In the genomic region with DNA sequence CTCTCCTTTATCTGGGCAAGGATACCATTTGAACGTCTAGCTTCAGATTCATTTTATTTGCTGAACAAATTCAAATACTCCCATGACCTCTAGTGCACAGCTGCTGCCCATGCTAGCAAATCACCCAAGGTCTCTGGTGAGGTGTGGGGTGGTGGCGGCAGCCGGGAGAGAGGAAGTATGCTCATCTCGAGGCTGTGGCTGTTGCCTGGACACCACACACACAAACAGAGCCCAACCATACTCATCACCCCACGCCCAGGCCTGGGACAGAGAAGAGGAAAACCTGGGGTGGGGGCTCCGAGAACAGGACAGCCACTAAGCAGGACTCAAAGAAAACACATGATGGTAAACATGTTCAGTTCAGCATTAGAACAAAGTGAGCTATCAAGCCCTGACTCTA, we compare ENCODE assay signal across 9 mouse cellular contexts. TPM values are rescaled to one million over a fixed set of nuclear protein-coding genes. Genes with fewer than 3 reads are reported as not detected.
DNase-seq lines count a peak whose midpoint lies in the region; ATAC-seq and TF ChIP-seq lines count a peak whose summit lies in the region.
"Had no signal": no experiment of that assay in that cellular context is flagged by ENCODE, and none has a peak within 500 bp of the region (broad histone marks: within the 10 kb centered on the region; RNA-seq: fewer than 3 reads in every experiment).

No protein-coding gene starts in this region.

- H3K9ac ChIP-seq in midbrain, embryonic 13.5 days (replicated peaks), result peak overlapping the region; percentile 8; the same call in 1 of the 2 replicates
- peak overlapping the region; percentile 0; the same call in 1 of the 2 replicates for H3K9ac ChIP-seq in liver, embryonic 13.5 days

- H3K4me1 ChIP-seq in midbrain, embryonic 13.5 days (replicated peaks), result peaks cover 12% of the 10 kb centered on the region; the same call in 1 of the 2 replicates
- no peaks in the 10 kb centered on the region for H3K4me1 ChIP-seq in midbrain, embryonic 10.5 days
- H3K4me1 ChIP-seq in heart, embryonic 10.5 days, result peaks cover 28% of the 10 kb centered on the region
- peaks cover 64% of the 10 kb centered on the region for H3K4me1 ChIP-seq in liver, embryonic 13.5 days (replicated peaks)
- peaks cover 11% of the 10 kb centered on the region for H3K4me1 ChIP-seq in cerebellum, adult 2 months (ENCODE audit: control insufficient read depth, insufficient read depth, low read length)

- no peak for TF ChIP-seq CTCF in cerebellum, adult 2 months (IDR thresholded peaks at IDR 0.05; ENCODE audit: borderline replicate concordance, insufficient read depth, low read depth, low read length)

- no peak for TF ChIP-seq POLR2A in cerebellum, adult 2 months (IDR thresholded peaks at IDR 0.05; ENCODE audit: borderline replicate concordance, insufficient read depth, low read length)

- no peaks in the 10 kb centered on the region for H3K27me3 ChIP-seq in midbrain, embryonic 13.5 days
- H3K27me3 ChIP-seq in midbrain, embryonic 10.5 days (ENCODE audit: low read depth, poor library complexity, severe bottlenecking), result no peaks in the 10 kb centered on the region
- no peaks in the 10 kb centered on the region for H3K27me3 ChIP-seq in heart, embryonic 10.5 days (ENCODE audit: insufficient read depth, poor library complexity, severe bottlenecking)
- no peaks in the 10 kb centered on the region for H3K27me3 ChIP-seq in liver, embryonic 13.5 days
- H3K27me3 ChIP-seq in cerebellum, adult 2 months (ENCODE audit: control insufficient read depth, insufficient read depth, low read length), result no peaks in the 10 kb centered on the region
- H3K27me3 ChIP-seq: Patski had no signal

- WGBS in midbrain, embryonic 13.5 days, result 75% methylated on average over 6 of the region's 6 CpGs
- WGBS in midbrain, embryonic 10.5 days, result 83% methylated on average over 6 of the region's 6 CpGs
- WGBS in heart, embryonic 10.5 days, result 37% methylated on average over 6 of the region's 6 CpGs
- WGBS in liver, embryonic 13.5 days (ENCODE audit: insufficient replicate concordance), result 38% methylated on average over 6 of the region's 6 CpGs
- WGBS in cerebellum, adult 2 months, result 54% methylated on average over 6 of the region's 6 CpGs

- intact Hi-C loops in left cerebral cortex, postnatal 4 days (cut with DNase I), result no loop called here

- ATAC-seq in midbrain, embryonic 13.5 days, result no peak
- ATAC-seq in liver, embryonic 13.5 days (ENCODE audit: low read depth), result 0 out of 2 replicates have a peak, but pooled peaks have one; percentile 15
- peak; percentile 88 for ATAC-seq in neutrophil, adult 5-6 weeks (ENCODE audit: extremely low read depth, insufficient number of reproducible peaks, low FRiP score, poor library complexity, severe bottlenecking)
- ATAC-seq: Patski had no signal

- DNase-seq in midbrain, embryonic 10.5 days (ENCODE audit: low spot score), result no peak
- peak; percentile 90 for DNase-seq in heart, embryonic 10.5 days (ENCODE audit: low spot score)
- DNase-seq in liver, embryonic 13.5 days, result no peak
- no peak for DNase-seq in cerebellum, adult 2 months
- no peak for DNase-seq in layer of hippocampus, postnatal 10 days (ENCODE audit: low spot score in 2 of 2)
- no peak for DNase-seq in left cerebral cortex, postnatal 4 days

- no peak overlapping the region for H3K27ac ChIP-seq in midbrain, embryonic 13.5 days
- no peak overlapping the region for H3K27ac ChIP-seq in midbrain, embryonic 10.5 days (replicated peaks)
- H3K27ac ChIP-seq in heart, embryonic 10.5 days, result peak overlapping the region; percentile 73
- peak overlapping the region; percentile 16; the same call in 1 of the 2 replicates for H3K27ac ChIP-seq in liver, embryonic 13.5 days
- no peak overlapping the region for H3K27ac ChIP-seq in cerebellum, adult 2 months (ENCODE audit: insufficient read depth, low read length)

- no peak overlapping the region for H3K4me3 ChIP-seq in midbrain, embryonic 13.5 days (replicated peaks)
- H3K4me3 ChIP-seq in midbrain, embryonic 10.5 days, result no peak overlapping the region
- H3K4me3 ChIP-seq in heart, embryonic 10.5 days, result peak overlapping the region; percentile 20
- H3K4me3 ChIP-seq in liver, embryonic 13.5 days (replicated peaks), result no peak overlapping the region
- no peak overlapping the region for H3K4me3 ChIP-seq in cerebellum, adult 2 months (replicated peaks; ENCODE audit: insufficient read depth, low read depth, low read length)

- no peak overlapping the region for H3K4me2 ChIP-seq in midbrain, embryonic 13.5 days (replicated peaks)
- H3K4me2 ChIP-seq in liver, embryonic 13.5 days, result 0 out of 2 replicates have a peak overlapping the region, but pooled peaks have one; percentile 2

- H3K36me3 ChIP-seq in midbrain, embryonic 13.5 days, result peaks cover 51% of the 10 kb centered on the region
- H3K36me3 ChIP-seq in midbrain, embryonic 10.5 days, result peaks cover 63% of the 10 kb centered on the region
- peaks cover 48% of the 10 kb centered on the region for H3K36me3 ChIP-seq in heart, embryonic 10.5 days
- H3K36me3 ChIP-seq in liver, embryonic 13.5 days, result peaks cover 68% of the 10 kb centered on the region

- H3K9me3 ChIP-seq in midbrain, embryonic 13.5 days, result no peaks in the 10 kb centered on the region
- no peaks in the 10 kb centered on the region for H3K9me3 ChIP-seq in midbrain, embryonic 10.5 days (replicated peaks)
- H3K9me3 ChIP-seq in heart, embryonic 10.5 days, result no peaks in the 10 kb centered on the region
- no peaks in the 10 kb centered on the region for H3K9me3 ChIP-seq in liver, embryonic 13.5 days (replicated peaks)

RNA-seq across cellular contexts. Expression of a gene that starts 11.5 kb away (rescaled TPM):
- 9.2 and 11.4 TPM in 2 replicates for polyA plus RNA-seq in midbrain, embryonic 13.5 days (2015; fragmentation: Nextera tagmentation; extraction: Ambion mirVana)
- 9.2 and 9.8 TPM in 2 replicates for polyA plus RNA-seq in midbrain, embryonic 10.5 days (2016; fragmentation: Nextera tagmentation; extraction: Ambion mirVana)
- polyA plus RNA-seq in heart, embryonic 10.5 days (2016; fragmentation: Nextera tagmentation; extraction: Ambion mirVana), result 8.7 and 16.0 TPM in 2 replicates
- polyA plus RNA-seq in liver, embryonic 13.5 days (2015; fragmentation: Nextera tagmentation; extraction: Ambion mirVana), result 5.7 and 7.1 TPM in 2 replicates
- 163 and 174 TPM in 2 replicates for total RNA-seq in neutrophil, adult 5-6 weeks (2017)
- 130 and 136 TPM in 2 replicates for polyA plus RNA-seq in cerebellum, adult 2 months (2012; rRNA removed)
- 100 to 1,000 TPM; 112 to 121 TPM for total RNA-seq in layer of hippocampus, postnatal 10 days (2021)
- total RNA-seq in left cerebral cortex, postnatal 4 days (2021), result 10 to 100 TPM; 87.9 to 89.1 TPM

RNA-seq across cellular contexts. Expression of a gene that starts 16.1 kb away (rescaled TPM):
- 3.8 and 3.9 TPM in 2 replicates for polyA plus RNA-seq in midbrain, embryonic 13.5 days (2015; fragmentation: Nextera tagmentation; extraction: Ambion mirVana)
- polyA plus RNA-seq in midbrain, embryonic 10.5 days (2016; fragmentation: Nextera tagmentation; extraction: Ambion mirVana), result 1.8 and 2.8 TPM in 2 replicates
- polyA plus RNA-seq in heart, embryonic 10.5 days (2016; fragmentation: Nextera tagmentation; extraction: Ambion mirVana), result 2.8 and 4.4 TPM in 2 replicates
- polyA plus RNA-seq in liver, embryonic 13.5 days (2015; fragmentation: Nextera tagmentation; extraction: Ambion mirVana), result 22.6 and 25.1 TPM in 2 replicates
- total RNA-seq in neutrophil, adult 5-6 weeks (2017), result 44.9 and 56.3 TPM in 2 replicates
- 45.2 and 47.9 TPM in 2 replicates for polyA plus RNA-seq in cerebellum, adult 2 months (2012; rRNA removed)
- total RNA-seq in layer of hippocampus, postnatal 10 days (2021), result 10 to 100 TPM; 13.9 to 18.5 TPM
- 10 to 100 TPM; 12.5 to 14.8 TPM for total RNA-seq in left cerebral cortex, postnatal 4 days (2021)

RNA-seq across cellular contexts. Expression of a gene that starts 37.6 kb away (rescaled TPM):
- 122 and 123 TPM in 2 replicates for polyA plus RNA-seq in midbrain, embryonic 13.5 days (2015; fragmentation: Nextera tagmentation; extraction: Ambion mirVana)
- 132 and 142 TPM in 2 replicates for polyA plus RNA-seq in midbrain, embryonic 10.5 days (2016; fragmentation: Nextera tagmentation; extraction: Ambion mirVana)
- polyA plus RNA-seq in heart, embryonic 10.5 days (2016; fragmentation: Nextera tagmentation; extraction: Ambion mirVana), result 105 and 118 TPM in 2 replicates
- polyA plus RNA-seq in liver, embryonic 13.5 days (2015; fragmentation: Nextera tagmentation; extraction: Ambion mirVana), result 77.8 and 83.4 TPM in 2 replicates
- 10.5 and 17.3 TPM in 2 replicates for total RNA-seq in neutrophil, adult 5-6 weeks (2017)
- polyA plus RNA-seq in cerebellum, adult 2 months (2012; rRNA removed), result 94.5 and 96.8 TPM in 2 replicates
- total RNA-seq in layer of hippocampus, postnatal 10 days (2021), result 10 to 100 TPM; 93.2 to 97.2 TPM
- 100 to 1,000 TPM in 1 of 2 experiments, 10 to 100 TPM in 1; 99.7 to 111 TPM for total RNA-seq in left cerebral cortex, postnatal 4 days (2021)

RNA-seq across cellular contexts. Expression of a gene that starts 43.1 kb away (rescaled TPM):
- polyA plus RNA-seq in midbrain, embryonic 13.5 days (2015; fragmentation: Nextera tagmentation; extraction: Ambion mirVana), result 6.8 and 7.6 TPM in 2 replicates
- polyA plus RNA-seq in midbrain, embryonic 10.5 days (2016; fragmentation: Nextera tagmentation; extraction: Ambion mirVana), result 1.7 and 2.3 TPM in 2 replicates
- 0.89 and 1.0 TPM in 2 replicates for polyA plus RNA-seq in heart, embryonic 10.5 days (2016; fragmentation: Nextera tagmentation; extraction: Ambion mirVana)
- polyA plus RNA-seq in liver, embryonic 13.5 days (2015; fragmentation: Nextera tagmentation; extraction: Ambion mirVana), result 0.08 and 0.10 TPM in 2 replicates
- total RNA-seq in neutrophil, adult 5-6 weeks (2017), result not detected in 2 replicates
- 177 and 182 TPM in 2 replicates for polyA plus RNA-seq in cerebellum, adult 2 months (2012; rRNA removed)
- 100 to 1,000 TPM; 280 to 313 TPM for total RNA-seq in layer of hippocampus, postnatal 10 days (2021)
- total RNA-seq in left cerebral cortex, postnatal 4 days (2021), result 100 to 1,000 TPM; 258 to 262 TPM

RNA-seq across cellular contexts. Expression of a gene that starts 43.5 kb away (rescaled TPM):
- 0.35 and 0.67 TPM in 2 replicates for polyA plus RNA-seq in midbrain, embryonic 13.5 days (2015; fragmentation: Nextera tagmentation; extraction: Ambion mirVana)
- not detected in 2 replicates for polyA plus RNA-seq in midbrain, embryonic 10.5 days (2016; fragmentation: Nextera tagmentation; extraction: Ambion mirVana)
- polyA plus RNA-seq in heart, embryonic 10.5 days (2016; fragmentation: Nextera tagmentation; extraction: Ambion mirVana), result not detected in 2 replicates
- not detected in 2 replicates for polyA plus RNA-seq in liver, embryonic 13.5 days (2015; fragmentation: Nextera tagmentation; extraction: Ambion mirVana)
- 0.25 TPM in 1 of 2 replicates, not detected in the other for total RNA-seq in neutrophil, adult 5-6 weeks (2017)
- 1.4 TPM in 2 replicates for polyA plus RNA-seq in cerebellum, adult 2 months (2012; rRNA removed)
- 1 to 10 TPM; 1.1 TPM for total RNA-seq in layer of hippocampus, postnatal 10 days (2021)
- 1 to 10 TPM; 1.7 to 2.1 TPM for total RNA-seq in left cerebral cortex, postnatal 4 days (2021)
- polyA plus RNA-seq: Patski had no signal

Comparison
In these comparisons a context has a peak if more than half of its experiments do, and no peak if none do; other contexts are left out.
1. H3K27ac ChIP-seq: peak in heart, embryonic 10.5 days (single experiment) and liver, embryonic 13.5 days (single experiment); none in midbrain, embryonic 13.5 days (single experiment), midbrain, embryonic 10.5 days (single experiment) and cerebellum, adult 2 months (single experiment).